Mouse (Mus musculus) ovary, adult 18-20 months (tissue): ENCODE results near the gene Vps29.
"Not testable (repeated sequence)": the region's sequence is repeated elsewhere in the genome, so short reads cannot be mapped to it uniquely, and the experiment has no call there.

ENCODE experiments used
- DNase-seq: peaks from one replicate; pipeline ENCODE4 v3.0.0; 2022; ENCODE audit warnings: low spot score, mixed read lengths

The Vps29 gene

GRCm38 (mm10) chr5:122353807-122354491, at the start of gene Vps29, which contains the start of gene Rad9b:
TSS of gene Vps29 (plus strand) at chr5:122354369.
TSS of gene Rad9b (minus strand) at chr5:122354233.
- peak; percentile 95 for DNase-seq

- no peak for DNase-seq
Measured at GRCm38 (mm10) chr5:122304541-122304940, 49.6 kb upstream of the Vps29 start.

GRCm38 (mm10) chr5:122305472-122305871, 48.7 kb upstream of the Vps29 start:
- no peak for DNase-seq

GRCm38 (mm10) chr5:122306536-122306935, 47.6 kb upstream of the Vps29 start:
- DNase-seq: no peak

- no peak for DNase-seq
Measured at GRCm38 (mm10) chr5:122310699-122311098, 43.5 kb upstream of the Vps29 start.

- DNase-seq: no peak
Measured at GRCm38 (mm10) chr5:122311692-122312091, 42.5 kb upstream of the Vps29 start.

- no peak for DNase-seq
Measured at GRCm38 (mm10) chr5:122312346-122312745, 41.8 kb upstream of the Vps29 start.

- DNase-seq: no peak
Measured at GRCm38 (mm10) chr5:122312942-122313684, 41.1 kb upstream of the Vps29 start.

GRCm38 (mm10) chr5:122314966-122315667, 39.1 kb upstream of the Vps29 start:
- peak; percentile 85 for DNase-seq

GRCm38 (mm10) chr5:122317329-122318045, 36.7 kb upstream of the Vps29 start:
- no peak for DNase-seq

GRCm38 (mm10) chr5:122318100-122318499, 36.1 kb upstream of the Vps29 start:
- DNase-seq: no peak

GRCm38 (mm10) chr5:122318976-122319375, 35.2 kb upstream of the Vps29 start:
- DNase-seq: not testable (repeated sequence)

- no peak for DNase-seq
Measured at GRCm38 (mm10) chr5:122319474-122320204, 34.5 kb upstream of the Vps29 start.

GRCm38 (mm10) chr5:122320205-122320781, 33.9 kb upstream of the Vps29 start:
- no peak for DNase-seq

- no peak for DNase-seq
Measured at GRCm38 (mm10) chr5:122323523-122323922, 30.6 kb upstream of the Vps29 start.

- DNase-seq: no peak
Measured at GRCm38 (mm10) chr5:122324608-122325431, 29.3 kb upstream of the Vps29 start.

GRCm38 (mm10) chr5:122325477-122325876, 28.7 kb upstream of the Vps29 start:
- no peak for DNase-seq

GRCm38 (mm10) chr5:122327283-122327682, 26.9 kb upstream of the Vps29 start:
- no peak for DNase-seq

GRCm38 (mm10) chr5:122330269-122330668, 23.9 kb upstream of the Vps29 start:
- no peak for DNase-seq

- no peak for DNase-seq
Measured at GRCm38 (mm10) chr5:122334682-122335081, 19.5 kb upstream of the Vps29 start.
